Mouse (Mus musculus): Measurements from ENCODE around the gene Limch1.

Gene Limch1

GRCm38 (mm10) chr5:66918316-66919305, 173.0 kb downstream of the Limch1 start:
- DNase-seq (ENCODE audit: low read depth, low spot score): no peak

DNA sequence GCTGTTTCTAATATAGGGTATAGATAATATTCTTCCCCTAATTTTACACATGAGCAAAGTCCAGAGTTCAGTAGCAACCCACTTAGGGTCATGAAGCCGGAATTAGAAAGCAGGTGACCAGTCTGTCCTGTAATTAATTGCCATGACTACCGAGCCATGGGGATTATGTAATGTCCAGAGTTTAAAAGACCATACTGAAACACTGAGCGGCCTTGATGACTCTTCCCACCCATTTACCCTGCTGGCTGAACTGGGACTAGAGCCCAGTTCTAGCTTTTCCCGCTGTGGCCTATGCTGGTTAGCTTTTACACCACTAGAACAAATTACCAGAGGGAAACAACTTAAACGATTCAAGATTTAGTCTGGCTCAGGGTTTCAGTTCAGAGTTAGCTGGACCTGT, 177.0 kb downstream of the Limch1 start:
- DNase-seq (ENCODE audit: low read depth, low spot score): no peak

DNA sequence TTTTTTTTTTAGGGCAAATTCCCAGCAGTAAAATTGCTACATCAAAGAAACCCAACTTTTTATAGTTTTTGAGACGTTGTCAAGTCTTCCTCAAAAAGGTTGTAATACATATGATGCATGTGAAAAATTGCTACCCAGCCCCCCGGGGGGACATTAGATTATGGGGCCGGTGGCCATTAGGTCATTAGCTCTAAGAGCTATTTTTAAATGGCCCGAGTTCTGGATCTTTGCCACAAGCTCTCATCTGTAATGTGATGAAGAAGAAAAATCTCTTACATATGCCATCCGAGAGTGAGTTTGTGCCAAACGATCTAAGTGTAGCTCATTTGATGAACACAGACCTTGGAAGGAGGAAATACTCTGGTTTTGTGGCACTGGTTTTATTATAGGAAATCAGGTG, 183.7 kb downstream of the Limch1 start:
- no peak for DNase-seq (ENCODE audit: low read depth, low spot score)

DNA sequence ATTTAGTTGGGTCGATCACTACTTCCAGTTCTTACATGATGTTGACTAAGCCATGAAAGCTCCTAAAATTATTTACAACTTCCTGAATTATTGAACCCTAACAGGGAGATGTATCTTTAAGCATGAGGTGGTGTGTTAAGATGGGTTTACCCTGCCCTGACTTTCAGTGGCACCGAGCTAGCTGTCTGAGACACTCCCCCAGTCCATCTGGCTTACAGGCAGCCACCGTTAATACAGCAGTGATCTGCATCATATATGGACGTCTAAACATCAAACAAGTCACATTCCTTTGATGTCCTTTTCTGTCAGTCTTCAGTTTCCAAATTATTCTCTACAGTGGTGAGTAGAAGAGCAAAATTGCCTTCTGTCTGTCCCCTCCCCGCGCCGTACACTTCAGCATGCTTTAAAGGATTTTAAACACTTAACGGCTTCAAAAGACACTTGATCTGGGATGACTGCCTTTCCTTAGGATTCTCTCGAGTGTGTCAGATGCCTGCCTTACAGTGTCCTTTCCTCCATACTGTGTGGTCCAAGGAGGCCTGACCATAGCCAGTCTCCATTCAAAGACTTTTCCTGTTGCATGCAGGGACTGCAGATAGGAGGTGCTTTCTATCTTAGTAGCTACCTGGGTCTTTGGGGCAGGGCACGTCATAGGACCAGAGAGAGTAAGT, 187.6 kb downstream of the Limch1 start:
- DNase-seq (ENCODE audit: low read depth, low spot score): no peak

GRCm38 (mm10) chr5:66934585-66934984, 189.0 kb downstream of the Limch1 start:
- DNase-seq (ENCODE audit: low read depth, low spot score): no peak

DNA sequence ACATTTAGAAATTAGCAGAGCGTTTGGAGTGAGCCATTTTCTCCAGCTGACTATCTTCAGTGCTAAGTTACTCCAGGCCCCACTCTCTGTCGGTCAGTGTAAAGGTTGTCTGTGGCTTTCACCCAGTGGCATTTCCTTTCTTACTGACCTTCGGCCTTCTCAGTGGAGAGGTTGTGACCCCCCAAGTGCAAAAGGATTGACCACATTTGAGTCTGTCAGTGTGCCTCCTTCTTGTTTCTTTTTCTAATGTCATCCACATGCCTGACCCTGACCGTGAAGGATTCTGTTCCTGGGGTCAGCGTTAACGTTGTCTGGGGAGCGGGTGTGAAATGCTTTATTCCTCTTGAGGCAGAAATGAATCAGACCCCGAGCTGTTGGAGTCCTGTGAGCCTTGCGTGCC, 191.7 kb downstream of the Limch1 start:
- no peak for DNase-seq (ENCODE audit: low read depth, low spot score)

GRCm38 (mm10) chr5:66941710-66942450, 196.3 kb downstream of the Limch1 start:
- DNase-seq (ENCODE audit: low read depth, low spot score): no peak

GRCm38 (mm10) chr5:66942922-66943321, 197.3 kb downstream of the Limch1 start:
- DNase-seq (ENCODE audit: low read depth, low spot score): no peak

DNA sequence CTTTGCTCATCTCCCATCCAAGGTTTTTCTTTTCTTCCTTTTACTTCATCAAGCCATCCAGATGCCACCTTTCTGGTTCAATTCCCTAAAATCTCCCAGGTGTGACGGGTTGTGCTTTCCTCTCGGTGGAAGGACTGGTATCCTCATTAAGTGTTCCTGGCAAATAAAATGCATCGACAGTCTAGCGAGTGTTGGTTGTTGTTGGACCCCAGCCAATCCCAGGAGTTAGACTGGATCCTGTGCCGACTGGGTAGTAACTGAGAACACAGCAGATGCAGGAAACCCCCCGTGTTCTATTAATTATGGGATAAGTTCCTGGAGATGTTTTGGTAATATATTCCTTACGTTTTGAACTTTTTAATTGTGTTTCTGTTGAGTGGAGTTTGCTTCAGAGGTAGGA, 197.9 kb downstream of the Limch1 start:
- DNase-seq (ENCODE audit: low read depth, low spot score): no peak

DNA sequence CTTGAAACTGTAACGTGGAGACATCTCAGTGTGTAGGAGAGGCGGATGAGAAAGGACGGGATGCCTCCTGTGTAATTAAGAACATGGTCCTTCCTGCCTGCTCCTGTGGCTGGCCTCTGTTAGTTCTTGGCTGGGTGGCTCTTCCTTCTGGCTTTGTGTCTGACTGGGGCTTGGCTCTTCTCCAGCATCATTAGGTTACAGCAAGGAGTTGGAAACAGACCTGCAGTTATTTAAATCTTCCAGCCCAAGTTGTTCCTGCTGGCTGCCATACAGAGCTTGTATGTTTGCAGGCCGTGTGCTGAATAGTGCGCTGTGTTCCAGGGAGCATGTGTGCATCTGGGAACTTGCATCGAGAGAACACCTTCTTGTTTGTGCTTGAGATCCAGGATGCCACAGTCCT, 202.3 kb downstream of the Limch1 start:
- DNase-seq (ENCODE audit: low read depth, low spot score): no peak

DNA sequence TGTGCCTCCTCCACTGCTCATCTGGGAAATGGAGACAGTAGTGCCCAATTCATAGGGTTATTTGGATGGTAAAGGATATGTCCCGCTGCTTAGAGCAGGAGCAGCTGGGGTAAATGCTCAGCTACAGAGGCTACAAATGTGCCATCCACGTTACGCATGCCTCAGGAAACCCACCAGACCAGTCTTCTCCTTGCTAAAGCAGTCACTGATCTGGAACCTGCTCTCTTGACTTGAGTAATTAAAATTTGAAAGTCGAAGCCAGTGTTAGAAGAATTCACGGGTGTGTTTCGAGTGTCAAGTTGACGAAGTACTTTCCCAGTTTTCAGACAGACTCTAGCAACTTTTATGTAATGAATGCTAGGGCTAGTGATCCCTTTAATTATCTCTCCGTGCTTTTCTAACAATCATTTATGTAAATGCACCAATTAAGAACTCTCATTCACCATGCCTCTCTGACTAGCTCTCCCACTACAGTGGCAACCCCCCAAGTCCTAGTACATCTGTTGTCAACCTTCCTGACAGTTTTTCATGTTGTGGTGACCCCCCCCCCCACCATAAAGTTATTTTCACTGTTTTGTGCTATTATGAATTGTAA, 203.6 kb downstream of the Limch1 start:
- DNase-seq (ENCODE audit: low read depth, low spot score): no peak

- no peak for DNase-seq (ENCODE audit: low read depth, low spot score)
These were observed 207.7 kb downstream of the Limch1 start for GRCm38 (mm10) chr5:66953375-66953774.

DNA sequence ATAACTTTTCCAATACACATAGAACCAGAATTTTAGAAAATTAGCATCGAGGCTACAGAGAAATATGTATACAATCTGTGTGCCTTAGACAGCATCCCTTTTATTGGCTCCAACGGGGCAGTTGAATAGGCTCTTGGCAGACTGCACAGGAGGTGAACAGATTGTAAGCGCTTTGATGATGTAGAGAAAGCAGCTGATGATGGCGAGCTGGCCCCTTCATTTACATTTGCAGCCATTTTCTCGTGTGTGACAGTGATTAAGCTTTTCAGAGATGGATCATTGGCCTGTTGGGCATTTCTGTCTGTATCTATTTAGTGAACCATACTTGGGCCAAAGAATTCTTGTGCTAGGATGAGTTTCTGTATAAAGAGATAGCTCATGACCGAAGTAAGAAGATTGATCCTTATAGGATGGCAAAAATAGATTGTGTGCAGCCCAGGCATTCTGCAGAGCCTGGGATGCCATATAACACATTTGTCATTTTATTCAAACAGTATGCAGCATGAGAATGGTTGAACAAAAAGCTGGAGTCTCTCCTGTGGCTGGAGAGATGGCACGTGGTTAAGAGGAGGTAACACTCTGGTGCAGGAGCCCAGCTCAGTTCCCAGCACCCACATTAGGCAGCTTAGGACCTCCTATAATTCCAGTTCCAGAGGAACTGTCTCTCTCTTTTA, 208.5 kb downstream of the Limch1 start:
- no peak for DNase-seq (ENCODE audit: low read depth, low spot score)

- DNase-seq (ENCODE audit: low read depth, low spot score): no peak
These were observed 209.6 kb downstream of the Limch1 start for GRCm38 (mm10) chr5:66955245-66955644.

DNA sequence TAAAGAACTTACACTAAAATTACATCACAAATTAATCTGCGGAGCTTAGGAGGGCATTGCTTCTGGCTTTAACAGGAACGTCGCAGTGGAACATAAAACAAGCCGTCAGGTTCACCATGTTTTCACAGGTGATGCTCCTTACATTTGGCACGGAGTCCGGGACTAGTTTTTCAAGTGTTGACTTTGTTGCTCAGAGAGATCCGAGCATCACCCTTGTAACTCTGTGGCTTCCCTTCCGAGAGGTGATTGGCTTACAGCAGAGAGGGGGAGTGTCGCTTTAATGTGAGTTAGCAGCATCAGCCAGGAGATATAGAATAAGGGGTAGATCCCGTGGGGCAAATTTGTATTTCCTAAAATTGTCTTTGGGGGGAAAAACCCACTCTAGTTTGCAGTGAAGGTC, 212.0 kb downstream of the Limch1 start:
- no peak for DNase-seq (ENCODE audit: low read depth, low spot score)

GRCm38 (mm10) chr5:66958118-66958517, 212.5 kb downstream of the Limch1 start:
- DNase-seq (ENCODE audit: low read depth, low spot score): no peak

DNA sequence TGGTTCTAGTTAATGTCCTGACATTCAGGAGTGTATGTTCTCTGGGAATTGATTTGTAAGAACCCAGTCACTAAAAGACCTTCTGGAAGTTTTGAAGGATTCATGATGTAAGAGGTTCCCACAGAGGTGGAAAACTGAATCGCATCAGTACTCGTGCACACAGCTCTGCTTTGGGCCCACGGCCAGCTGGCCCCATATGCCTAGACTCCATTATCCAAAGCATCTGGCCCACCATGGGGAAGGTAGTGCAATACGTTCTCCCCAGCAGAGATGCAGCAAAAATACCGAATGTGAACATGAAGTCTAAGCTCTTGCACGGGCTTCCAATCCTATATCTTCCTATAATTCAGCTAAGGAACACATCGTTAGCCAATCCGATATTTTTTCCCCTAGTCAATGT, 214.3 kb downstream of the Limch1 start:
- no peak for DNase-seq (ENCODE audit: low read depth, low spot score)

GRCm38 (mm10) chr5:66965442-66965841, 219.8 kb downstream of the Limch1 start:
- no peak for DNase-seq (ENCODE audit: low read depth, low spot score)

GRCm38 (mm10) chr5:66967147-66967546, 221.5 kb downstream of the Limch1 start:
- no peak for DNase-seq (ENCODE audit: low read depth, low spot score)

- no peak for DNase-seq (ENCODE audit: low read depth, low spot score)
These were observed 222.0 kb downstream of the Limch1 start for GRCm38 (mm10) chr5:66967646-66968045.
